Mouse (Mus musculus): ENCODE measurements at regions not wholly inside any gene's neighbourhood (a gene's known extent, or its start where the extent isn't known, plus 50 kb on each side); places are given as distances from the start of the nearest gene placed in this dataset.

DNA sequence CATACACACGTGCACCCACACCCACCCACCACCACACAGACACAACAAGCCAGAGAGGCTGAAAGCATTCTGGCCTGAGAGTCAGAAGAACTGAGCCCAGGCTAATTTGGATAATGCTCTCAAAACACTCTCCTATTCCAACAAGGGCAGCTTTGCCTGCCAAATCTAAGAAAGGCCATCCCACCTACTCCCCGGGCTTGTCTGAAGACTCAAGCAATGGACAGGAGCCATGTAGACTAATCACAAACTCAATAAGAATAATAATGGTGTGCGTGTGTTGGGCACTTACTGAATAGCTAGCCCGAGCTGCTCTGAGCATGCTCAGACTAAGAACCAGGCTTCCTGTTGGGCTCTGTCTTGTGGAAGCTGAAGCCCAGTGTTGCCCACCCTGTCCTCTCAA lies 108.8 kb upstream of the Tle3 start:
- peaks cover 5% of the 10 kb centered on the region; the same call in 1 of the 2 replicates for H3K9me3 ChIP-seq (ENCODE audit: control insufficient read depth, low read length)
- 82% methylated on average over 4 of the region's 4 CpGs for WGBS
- no peaks in the 10 kb centered on the region for H3K27me3 ChIP-seq (ENCODE audit: control insufficient read depth, insufficient read depth, low read length)
- no peak overlapping the region for H3K9ac ChIP-seq (replicated peaks; ENCODE audit: low read length)
- DNase-seq = no peak
- H3K4me3 ChIP-seq (replicated peaks; ENCODE audit: low read depth, low read length) = no peak overlapping the region
- no peak overlapping the region for H3K27ac ChIP-seq (replicated peaks; ENCODE audit: low read depth, low read length)
- no peak for ATAC-seq (ENCODE audit: low FRiP score, low TSS enrichment)
- H3K4me2 ChIP-seq (ENCODE audit: low read length) = no peak overlapping the region
- peaks cover 31% of the 10 kb centered on the region for H3K4me1 ChIP-seq (ENCODE audit: control insufficient read depth, insufficient read depth, low read length)
- no peaks in the 10 kb centered on the region for H3K36me3 ChIP-seq (ENCODE audit: control insufficient read depth, insufficient read depth, low read length)

- no peak overlapping the region for H3K27ac ChIP-seq (replicated peaks; ENCODE audit: low read depth, low read length)
- H3K9ac ChIP-seq (replicated peaks; ENCODE audit: low read length) = no peak overlapping the region
- no peak overlapping the region for H3K4me2 ChIP-seq (ENCODE audit: low read length)
- no peaks in the 10 kb centered on the region; the same call in 1 of the 2 replicates for H3K27me3 ChIP-seq (ENCODE audit: control insufficient read depth, insufficient read depth, low read length)
- no peak for DNase-seq
- peaks cover 5% of the 10 kb centered on the region; the same call in 1 of the 2 replicates for H3K9me3 ChIP-seq (ENCODE audit: control insufficient read depth, low read length)
- H3K4me1 ChIP-seq (ENCODE audit: control insufficient read depth, insufficient read depth, low read length) = peaks cover 21% of the 10 kb centered on the region
- no peak overlapping the region for H3K4me3 ChIP-seq (replicated peaks; ENCODE audit: low read depth, low read length)
- ATAC-seq (ENCODE audit: low FRiP score, low TSS enrichment) = no peak
- WGBS = 91% methylated on average over 5 of the region's 5 CpGs
- H3K36me3 ChIP-seq (ENCODE audit: control insufficient read depth, insufficient read depth, low read length) = no peaks in the 10 kb centered on the region
Measured at GRCm38 (mm10) chr9:61265466-61265865, 106.7 kb upstream of the Tle3 start.

DNA sequence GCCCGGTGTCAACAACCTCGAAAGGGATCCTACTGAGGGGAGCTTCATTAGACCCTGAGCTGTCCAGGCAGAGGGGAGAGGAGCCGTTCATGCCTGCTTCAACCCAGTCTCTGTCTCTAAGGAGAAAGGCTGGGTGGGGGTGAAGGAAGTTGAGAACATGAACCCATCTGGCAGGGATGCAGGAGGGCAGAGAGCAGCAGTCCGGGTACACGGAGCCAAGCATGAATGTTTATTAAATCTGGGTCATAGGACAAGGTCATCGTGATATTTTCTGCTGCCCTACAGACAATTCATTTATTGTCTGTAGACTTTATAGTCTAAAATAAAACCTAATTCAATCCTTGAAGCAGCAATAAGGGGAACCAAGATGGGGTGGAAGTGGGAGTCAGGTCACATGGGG lies 105.2 kb upstream of the Tle3 start:
- ATAC-seq (ENCODE audit: low FRiP score, low TSS enrichment) = no peak
- no peak overlapping the region for H3K27ac ChIP-seq (replicated peaks; ENCODE audit: low read depth, low read length)
- H3K27me3 ChIP-seq (ENCODE audit: control insufficient read depth, insufficient read depth, low read length) = no peaks in the 10 kb centered on the region; the same call in 1 of the 2 replicates
- peaks cover 5% of the 10 kb centered on the region; the same call in 1 of the 2 replicates for H3K9me3 ChIP-seq (ENCODE audit: control insufficient read depth, low read length)
- WGBS = 89% methylated on average over 6 of the region's 6 CpGs
- H3K9ac ChIP-seq (replicated peaks; ENCODE audit: low read length) = no peak overlapping the region
- no peak overlapping the region for H3K4me3 ChIP-seq (replicated peaks; ENCODE audit: low read depth, low read length)
- peaks cover 10% of the 10 kb centered on the region for H3K4me1 ChIP-seq (ENCODE audit: control insufficient read depth, insufficient read depth, low read length)
- no peak for DNase-seq
- H3K36me3 ChIP-seq (ENCODE audit: control insufficient read depth, insufficient read depth, low read length) = no peaks in the 10 kb centered on the region
- no peak overlapping the region for H3K4me2 ChIP-seq (ENCODE audit: low read length)

DNA sequence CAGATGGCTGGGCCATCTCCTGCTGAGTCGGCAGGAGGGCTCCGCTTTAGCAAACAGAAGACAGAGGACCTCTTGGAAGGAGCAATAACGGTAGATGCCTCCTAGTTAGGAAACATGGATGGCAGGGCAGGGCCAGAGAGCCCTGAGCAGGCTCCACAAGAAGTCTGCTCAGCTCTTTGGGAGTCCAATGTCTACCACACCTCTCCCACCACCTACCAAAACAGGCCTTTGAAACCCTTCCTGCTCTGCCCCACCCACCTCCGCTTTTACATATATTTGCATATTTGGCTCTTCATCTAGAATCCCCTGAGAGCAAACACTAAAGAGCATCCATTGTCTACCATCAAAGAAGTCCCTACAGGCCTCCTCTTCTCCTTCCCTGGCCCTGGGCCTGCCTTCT lies 104.6 kb upstream of the Tle3 start:
- 70% methylated on average over 4 of the region's 4 CpGs for WGBS
- no peak overlapping the region for H3K4me3 ChIP-seq (replicated peaks; ENCODE audit: low read depth, low read length)
- H3K27me3 ChIP-seq (ENCODE audit: control insufficient read depth, insufficient read depth, low read length) = no peaks in the 10 kb centered on the region; the same call in 1 of the 2 replicates
- H3K36me3 ChIP-seq (ENCODE audit: control insufficient read depth, insufficient read depth, low read length) = no peaks in the 10 kb centered on the region
- DNase-seq (no peak), ATAC-seq (ENCODE audit: low FRiP score, low TSS enrichment) (no peak)
- H3K9ac ChIP-seq (replicated peaks; ENCODE audit: low read length) = no peak overlapping the region
- H3K4me1 ChIP-seq (ENCODE audit: control insufficient read depth, insufficient read depth, low read length) = peaks cover 4% of the 10 kb centered on the region
- no peak overlapping the region for H3K27ac ChIP-seq (replicated peaks; ENCODE audit: low read depth, low read length)
- no peak overlapping the region for H3K4me2 ChIP-seq (ENCODE audit: low read length)
- H3K9me3 ChIP-seq (ENCODE audit: control insufficient read depth, low read length) = peaks cover 5% of the 10 kb centered on the region; the same call in 1 of the 2 replicates

GRCm38 (mm10) chr9:61268162-61268561 lies 104.0 kb upstream of the Tle3 start:
- no peak overlapping the region for H3K4me3 ChIP-seq (replicated peaks; ENCODE audit: low read depth, low read length)
- H3K27ac ChIP-seq (replicated peaks; ENCODE audit: low read depth, low read length) = no peak overlapping the region
- peaks cover 5% of the 10 kb centered on the region; the same call in 1 of the 2 replicates for H3K9me3 ChIP-seq (ENCODE audit: control insufficient read depth, low read length)
- WGBS = 62% methylated on average over 2 of the region's 2 CpGs
- no peaks in the 10 kb centered on the region for H3K36me3 ChIP-seq (ENCODE audit: control insufficient read depth, insufficient read depth, low read length)
- H3K4me2 ChIP-seq (ENCODE audit: low read length) = no peak overlapping the region
- no peak for DNase-seq
- H3K9ac ChIP-seq (replicated peaks; ENCODE audit: low read length) = no peak overlapping the region
- ATAC-seq (ENCODE audit: low FRiP score, low TSS enrichment) = no peak
- no peaks in the 10 kb centered on the region; the same call in 1 of the 2 replicates for H3K27me3 ChIP-seq (ENCODE audit: control insufficient read depth, insufficient read depth, low read length)
- H3K4me1 ChIP-seq (ENCODE audit: control insufficient read depth, insufficient read depth, low read length) = no peaks in the 10 kb centered on the region; the same call in 1 of the 2 replicates

DNA sequence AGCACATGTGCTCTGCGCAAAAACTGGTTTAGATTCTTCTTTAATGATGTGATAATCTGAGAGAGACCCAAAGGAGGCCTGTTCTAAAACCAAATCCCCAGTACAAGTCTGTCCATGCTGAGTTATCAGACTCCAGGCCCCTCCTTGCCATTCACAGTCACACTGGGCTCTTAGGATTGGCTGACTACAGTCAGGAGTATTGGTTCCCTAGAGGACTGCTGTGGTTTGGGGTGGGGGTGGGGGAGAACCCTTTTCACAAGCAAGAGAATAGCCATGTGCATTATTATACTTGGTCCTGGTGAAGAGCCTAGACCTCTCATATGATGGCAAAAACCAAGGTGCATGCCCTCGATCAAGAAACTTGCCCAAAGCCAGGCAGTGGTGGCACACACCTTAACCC lies 103.5 kb upstream of the Tle3 start:
- H3K4me3 ChIP-seq (replicated peaks; ENCODE audit: low read depth, low read length) = no peak overlapping the region
- DNase-seq (no peak), ATAC-seq (ENCODE audit: low FRiP score, low TSS enrichment) (no peak)
- H3K9ac ChIP-seq (replicated peaks; ENCODE audit: low read length) = no peak overlapping the region
- no peak overlapping the region for H3K4me2 ChIP-seq (ENCODE audit: low read length)
- WGBS = 67% methylated on average over 2 of the region's 2 CpGs
- peaks cover 5% of the 10 kb centered on the region; the same call in 1 of the 2 replicates for H3K9me3 ChIP-seq (ENCODE audit: control insufficient read depth, low read length)
- H3K4me1 ChIP-seq (ENCODE audit: control insufficient read depth, insufficient read depth, low read length) = no peaks in the 10 kb centered on the region; the same call in 1 of the 2 replicates
- H3K36me3 ChIP-seq (ENCODE audit: control insufficient read depth, insufficient read depth, low read length) = no peaks in the 10 kb centered on the region
- no peak overlapping the region for H3K27ac ChIP-seq (replicated peaks; ENCODE audit: low read depth, low read length)
- H3K27me3 ChIP-seq (ENCODE audit: control insufficient read depth, insufficient read depth, low read length) = no peaks in the 10 kb centered on the region; the same call in 1 of the 2 replicates

- H3K4me3 ChIP-seq (replicated peaks; ENCODE audit: low read depth, low read length) = no peak overlapping the region
- ATAC-seq (ENCODE audit: low FRiP score, low TSS enrichment) (no peak), DNase-seq (no peak)
- no peak overlapping the region for H3K4me2 ChIP-seq (ENCODE audit: low read length)
- 86% methylated on average over 5 of the region's 5 CpGs for WGBS
- H3K36me3 ChIP-seq (ENCODE audit: control insufficient read depth, insufficient read depth, low read length) = no peaks in the 10 kb centered on the region
- no peaks in the 10 kb centered on the region; the same call in 1 of the 2 replicates for H3K27me3 ChIP-seq (ENCODE audit: control insufficient read depth, insufficient read depth, low read length)
- H3K9ac ChIP-seq (replicated peaks; ENCODE audit: low read length) = no peak overlapping the region
- H3K27ac ChIP-seq (replicated peaks; ENCODE audit: low read depth, low read length) = no peak overlapping the region
- peaks cover 5% of the 10 kb centered on the region; the same call in 1 of the 2 replicates for H3K9me3 ChIP-seq (ENCODE audit: control insufficient read depth, low read length)
- no peaks in the 10 kb centered on the region; the same call in 1 of the 2 replicates for H3K4me1 ChIP-seq (ENCODE audit: control insufficient read depth, insufficient read depth, low read length)
Measured at GRCm38 (mm10) chr9:61269151-61269870, 102.9 kb upstream of the Tle3 start.

DNA sequence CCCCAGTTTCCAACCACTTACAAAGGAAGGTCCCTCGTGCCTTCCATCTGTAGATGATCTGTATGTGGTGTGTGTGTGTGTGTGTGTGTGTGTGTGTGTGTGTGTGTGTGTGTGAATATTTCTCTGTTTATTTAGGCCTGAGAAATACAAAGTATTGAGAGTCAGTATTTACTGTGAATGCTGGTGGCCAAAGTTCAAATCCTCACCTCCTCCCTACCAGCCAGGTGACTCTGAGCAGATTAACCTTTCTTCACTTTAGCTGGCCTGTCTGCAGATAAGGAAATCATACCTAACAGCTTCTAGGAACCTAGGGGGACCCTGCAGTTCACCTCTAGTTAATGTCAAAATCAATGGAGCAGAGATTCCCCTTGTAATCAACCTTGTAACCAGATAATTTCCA lies 100.9 kb upstream of the Tle3 start:
- H3K9me3 ChIP-seq (ENCODE audit: control insufficient read depth, low read length) = no peaks in the 10 kb centered on the region
- H3K4me3 ChIP-seq (replicated peaks; ENCODE audit: low read depth, low read length) = no peak overlapping the region
- H3K4me2 ChIP-seq (ENCODE audit: low read length) = no peak overlapping the region
- DNase-seq (no peak), ATAC-seq (ENCODE audit: low FRiP score, low TSS enrichment) (no peak)
- no peaks in the 10 kb centered on the region for H3K36me3 ChIP-seq (ENCODE audit: control insufficient read depth, insufficient read depth, low read length)
- H3K4me1 ChIP-seq (ENCODE audit: control insufficient read depth, insufficient read depth, low read length) = no peaks in the 10 kb centered on the region; the same call in 1 of the 2 replicates
- WGBS = 83% methylated on average over 1 of the region's 1 CpGs
- no peaks in the 10 kb centered on the region; the same call in 1 of the 2 replicates for H3K27me3 ChIP-seq (ENCODE audit: control insufficient read depth, insufficient read depth, low read length)
- H3K27ac ChIP-seq (replicated peaks; ENCODE audit: low read depth, low read length) = no peak overlapping the region
- no peak overlapping the region for H3K9ac ChIP-seq (replicated peaks; ENCODE audit: low read length)
